Mouse (Mus musculus) left cerebral cortex, postnatal 25 days (tissue): ENCODE data around the gene Tap1. TPM values are rescaled to one million over a fixed set of nuclear protein-coding genes. Genes with fewer than 3 reads are reported as not detected.
A peak's percentile ranks its signal among the peaks of the same experiment; 100 is the strongest.

Source experiments
- DNase-seq, 2 experiments: peaks; one replicate each; pipeline ENCODE4 v3.0.0; 2022; ENCODE audit warnings: low spot score in 2 of 2, mixed read lengths in 1 of 2
- intact Hi-C: fragments of 180-260 bp; cut with DNase I; formaldehyde crosslinking; loops from one replicate; pipeline ENCODE4 v1.15.1; 2025
- total RNA-seq, 2 experiments: library from RNA; stranded (reverse); gene quantifications; 2 replicates each; pipeline ENCODE4 v1.2.3; 2021

Gene Tap1
- total RNA-seq, 2 experiments from 2014 or later = 1.5 to 1.8 TPM

DNA sequence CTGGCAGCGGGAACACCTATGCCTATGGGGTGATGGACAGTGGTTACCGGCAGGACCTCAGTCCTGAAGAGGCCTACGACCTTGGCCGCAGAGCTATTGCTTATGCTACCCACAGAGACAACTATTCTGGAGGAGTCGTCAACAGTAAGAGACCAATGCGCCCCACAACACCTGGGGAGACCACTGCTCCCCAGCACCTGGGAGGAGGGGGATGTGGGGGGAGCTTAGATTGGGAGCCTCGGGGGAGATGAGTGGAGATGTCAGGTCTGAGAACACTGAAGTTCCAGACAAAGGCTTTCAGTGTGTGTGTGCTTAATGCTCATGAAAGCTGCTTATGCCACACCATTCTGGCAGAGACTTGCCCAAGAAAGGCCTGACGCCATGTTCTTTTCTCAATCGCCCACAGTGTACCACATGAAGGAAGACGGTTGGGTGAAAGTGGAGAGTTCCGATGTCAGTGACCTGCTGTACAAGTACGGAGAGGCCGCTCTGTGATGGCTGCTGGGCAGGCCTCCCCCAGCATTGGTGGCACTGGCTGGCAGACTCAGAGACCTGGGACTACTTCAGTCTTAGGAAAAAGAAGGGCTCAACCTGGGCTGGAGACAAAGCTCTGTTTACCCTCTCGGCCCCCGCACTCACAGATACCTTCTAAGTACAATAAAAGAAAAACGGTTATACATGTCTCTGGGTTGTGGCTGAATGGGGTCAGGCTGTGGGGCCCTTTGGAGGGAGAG, 13.6 kb downstream of the Tap1 start:
- DNase-seq = no peak
- intact Hi-C loops = no loop called here

GRCm38 (mm10) chr17:34201506-34202055, 14.2 kb downstream of the Tap1 start:
- DNase-seq = no peak
- intact Hi-C loops = no loop called here

DNA sequence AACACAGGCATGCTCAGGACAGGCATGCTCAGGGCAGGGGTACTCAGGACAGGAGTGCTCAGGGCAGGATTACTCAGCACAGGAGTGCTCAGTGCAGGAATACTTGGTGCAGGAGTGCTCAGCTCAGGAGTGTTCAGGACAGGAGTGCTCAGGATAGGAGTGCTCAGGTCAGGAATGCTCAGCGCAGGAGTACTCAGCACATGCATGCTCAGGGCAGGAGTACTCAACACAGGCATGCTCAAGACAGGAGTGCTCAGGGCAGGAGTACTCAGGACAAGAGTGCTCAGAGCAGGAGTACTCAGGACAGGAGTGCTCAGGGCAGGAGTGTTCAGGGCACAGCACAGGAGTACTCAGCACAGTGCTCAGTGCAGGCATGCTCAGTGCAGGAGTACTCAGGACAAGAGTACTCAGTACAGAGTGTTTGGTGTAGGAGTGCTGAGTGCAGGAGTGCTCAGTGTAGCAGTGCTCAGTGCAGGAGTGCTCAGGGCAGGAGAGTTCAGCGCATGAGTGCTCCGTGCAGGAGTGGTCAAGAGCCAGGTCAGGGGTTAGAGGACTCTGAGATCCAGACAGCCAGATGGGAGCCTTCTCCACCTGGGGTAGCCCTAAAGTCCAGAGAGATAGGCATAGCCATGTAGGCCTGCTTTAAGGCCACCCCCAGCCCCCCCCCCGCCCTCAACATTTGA, 15.5 kb downstream of the Tap1 start:
- DNase-seq = no peak

DNA sequence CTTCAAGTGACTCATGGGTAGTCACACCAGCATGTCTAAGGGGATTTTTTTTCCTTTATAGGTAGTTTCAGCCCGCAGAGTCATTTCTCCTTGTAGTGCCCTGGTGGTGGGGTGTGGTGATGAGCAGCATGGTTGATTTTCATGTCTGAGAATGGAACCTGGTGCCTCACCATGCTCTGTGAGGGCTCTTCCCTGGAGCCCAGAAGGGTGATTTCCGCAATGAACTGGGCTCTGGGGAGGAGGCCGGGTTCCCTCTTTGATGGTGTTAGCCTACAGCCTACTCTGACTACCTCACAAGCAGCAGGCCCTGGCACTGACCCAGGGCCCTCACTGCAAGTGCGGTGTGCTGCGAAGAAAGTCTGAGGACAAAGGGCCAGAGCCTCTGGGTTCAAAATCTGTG, 16.1 kb downstream of the Tap1 start, which contains the start of gene Tap2:
Tap2 (plus strand) TSS at position 84 of the 400 bp plus-strand sequence.
- no peak for DNase-seq
- intact Hi-C loops = no loop called here

More for the DNA sequence above, 15.5 kb downstream of the Tap1 start:
- intact Hi-C loops = no loop called here

DNA sequence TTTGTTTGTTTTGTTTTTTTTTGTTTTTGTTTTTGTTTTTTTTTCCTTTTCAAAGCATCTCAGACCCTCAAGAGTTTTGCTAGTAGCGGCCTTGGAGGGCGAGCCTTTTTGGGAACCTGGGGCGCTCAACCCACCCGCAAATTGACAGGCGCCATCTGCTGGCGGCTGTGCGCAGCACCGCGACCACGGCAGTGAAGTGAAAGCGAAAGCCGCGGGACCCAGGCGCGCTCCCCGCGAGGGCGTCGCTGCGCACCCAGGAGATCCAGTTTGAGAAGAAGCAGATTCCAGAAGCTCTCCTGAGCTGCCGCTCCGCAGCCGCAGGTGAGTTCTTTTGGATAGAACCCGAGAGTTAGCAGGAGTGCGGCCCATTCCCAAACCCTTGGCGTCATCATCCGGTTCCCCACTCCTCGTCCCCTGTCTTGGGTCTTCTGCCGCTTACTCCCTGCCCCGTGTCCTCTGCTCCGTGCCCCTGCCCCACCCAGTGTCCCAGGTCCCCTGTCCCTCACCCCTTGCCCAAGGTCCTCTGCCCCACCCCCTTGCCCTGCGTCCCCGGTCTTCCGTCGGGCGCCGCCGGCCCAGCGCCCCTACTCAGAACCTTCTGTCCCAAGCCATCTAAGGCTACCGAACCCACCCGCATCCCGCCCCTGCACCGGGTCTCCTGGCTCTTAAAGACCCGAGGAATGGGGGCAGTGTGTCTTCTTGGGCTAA, 17.1 kb downstream of the Tap1 start:
- intact Hi-C loops = loop anchor here (2.0 kb wide), 1 partner anchor 34 kb away; no protein-coding TSS in a partner anchor
- peak; percentile 78 to 86 for DNase-seq

GRCm38 (mm10) chr17:34205021-34205745, 17.8 kb downstream of the Tap1 start:
- intact Hi-C loops = loop anchor here (2.0 kb wide), 1 partner anchor 34 kb away; no protein-coding TSS in a partner anchor
- no peak for DNase-seq

GRCm38 (mm10) chr17:34205746-34206176, 18.4 kb downstream of the Tap1 start:
- no peak for DNase-seq
- intact Hi-C loops = loop anchor here (2.0 kb wide), 1 partner anchor 35 kb away; no protein-coding TSS in a partner anchor

- intact Hi-C loops = no loop called here
- no peak for DNase-seq
Observed at GRCm38 (mm10) chr17:34206731-34207130, 19.4 kb downstream of the Tap1 start.

DNA sequence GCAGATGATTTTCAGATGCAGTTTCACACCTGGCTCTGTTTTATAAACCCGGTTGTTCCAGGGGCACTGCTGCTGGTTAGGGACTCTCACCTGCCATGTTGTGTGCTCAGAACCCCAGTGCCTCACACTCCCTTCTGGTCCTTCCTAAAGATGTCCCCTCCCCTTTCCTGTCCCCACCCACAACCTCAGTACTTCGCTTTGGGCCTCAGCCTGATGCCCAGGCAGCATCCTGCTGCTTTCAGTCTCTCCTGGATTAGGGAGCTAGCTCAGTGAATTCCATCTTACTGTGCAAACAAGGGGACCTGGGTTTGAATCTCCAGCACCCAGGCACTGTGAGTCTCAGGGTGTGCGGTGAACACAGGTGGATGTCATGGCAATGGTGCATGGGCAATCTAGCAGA, 20.1 kb downstream of the Tap1 start:
- intact Hi-C loops = no loop called here
- no peak for DNase-seq

- no peak for DNase-seq
- intact Hi-C loops = no loop called here
Observed at GRCm38 (mm10) chr17:34207866-34208265, 20.5 kb downstream of the Tap1 start.

- no peak for DNase-seq
- intact Hi-C loops = no loop called here
Observed at GRCm38 (mm10) chr17:34208421-34208820, 21.1 kb downstream of the Tap1 start.

GRCm38 (mm10) chr17:34209680-34210079, 22.3 kb downstream of the Tap1 start:
- no peak for DNase-seq
- intact Hi-C loops = no loop called here

DNA sequence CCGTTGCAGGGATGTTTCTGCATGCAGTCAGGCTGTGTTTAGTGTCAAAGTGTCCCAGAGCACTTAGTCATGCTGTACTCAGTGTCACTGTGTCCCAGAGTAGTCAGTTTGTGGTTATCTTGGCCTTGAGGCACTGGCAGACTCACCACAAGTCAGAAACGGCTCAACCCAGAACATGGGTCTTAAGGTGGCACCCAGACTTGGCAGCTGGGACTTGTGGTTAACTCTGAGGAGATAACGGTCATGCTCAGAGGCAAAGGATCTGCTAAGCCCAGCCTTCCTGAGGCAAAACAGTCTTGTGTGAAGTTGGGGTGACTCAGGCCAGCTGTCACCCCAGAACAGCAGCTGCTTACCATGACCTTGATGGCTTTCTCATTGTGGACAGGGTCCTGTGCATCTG, 23.2 kb downstream of the Tap1 start:
- DNase-seq = no peak
- intact Hi-C loops = no loop called here

- no peak for DNase-seq
- intact Hi-C loops = no loop called here
Observed at GRCm38 (mm10) chr17:34211746-34212365, 24.5 kb downstream of the Tap1 start.

GRCm38 (mm10) chr17:34213936-34214335, 26.6 kb downstream of the Tap1 start:
- DNase-seq = no peak
- intact Hi-C loops = no loop called here

DNA sequence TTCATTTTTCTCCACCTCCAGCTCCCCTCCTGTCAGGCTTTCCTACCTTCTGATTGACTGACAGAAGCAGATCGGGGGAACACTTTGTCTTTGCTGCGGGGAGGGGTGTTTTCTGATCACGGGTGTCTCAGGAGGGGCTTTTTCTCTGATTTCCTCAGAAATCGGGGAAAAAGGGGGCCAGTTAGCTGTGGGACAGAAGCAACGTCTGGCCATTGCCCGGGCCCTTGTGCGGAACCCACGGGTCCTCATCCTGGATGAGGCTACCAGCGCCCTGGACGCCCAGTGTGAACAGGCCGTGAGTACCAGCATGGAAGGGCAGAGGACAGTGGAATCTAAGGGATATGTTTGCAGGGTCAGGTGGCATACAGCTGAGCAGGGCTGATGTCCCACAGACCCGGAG, 27.8 kb downstream of the Tap1 start:
- DNase-seq = no peak
- intact Hi-C loops = no loop called here

- DNase-seq = no peak
- intact Hi-C loops = no loop called here
Observed at GRCm38 (mm10) chr17:34217216-34217928, 30.0 kb downstream of the Tap1 start.

- DNase-seq = no peak
Observed at GRCm38 (mm10) chr17:34217986-34218385, 30.6 kb downstream of the Tap1 start.

More at GRCm38 (mm10) chr17:34217986-34218385, 30.6 kb downstream of the Tap1 start:
- intact Hi-C loops = no loop called here
